Mouse (Mus musculus) hindbrain, embryonic 13.5 days (tissue): ENCODE results near the gene Rprd1b. TPM values are rescaled to one million over a fixed set of nuclear protein-coding genes. Genes with fewer than 3 reads are reported as not detected.

ENCODE experiments used
- ATAC-seq: fragments of 200-750 bp; cut with Nextera tagmentation; 2 replicates; pipeline ENCODE4 v1.8.0; 2017; ENCODE audit warnings: moderate TSS enrichment; ENCODE audit not compliant: low FRiP score
- H3K27ac ChIP-seq: fragments of 300-500 bp; sonication (generic); 2 replicates; pipeline ENCODE4 v1.5.1; 2015; ENCODE audit warnings: inconsistent platforms, mild to moderate bottlenecking, moderate library complexity
- H3K27me3 ChIP-seq: fragments of 300-500 bp; sonication (generic); 2 replicates; pipeline ENCODE4 v1.6.1; 2015; ENCODE audit warnings: mild to moderate bottlenecking, inconsistent platforms
- H3K36me3 ChIP-seq: fragments of 300-500 bp; sonication (generic); 2 replicates; pipeline ENCODE4 v1.6.1; 2015; ENCODE audit warnings: mild to moderate bottlenecking, inconsistent platforms
- H3K4me1 ChIP-seq: fragments of 300-500 bp; sonication (generic); replicated peaks from 2 replicates; pipeline ENCODE4 v1.6.1; 2015; ENCODE audit warnings: inconsistent platforms
- H3K4me2 ChIP-seq: fragments of 300-500 bp; sonication (generic); 2 replicates; pipeline ENCODE4 v1.6.1; 2015; ENCODE audit warnings: inconsistent platforms, mild to moderate bottlenecking, moderate library complexity
- H3K4me3 ChIP-seq: fragments of 300-500 bp; sonication (generic); 2 replicates; pipeline ENCODE4 v1.5.1; 2015; ENCODE audit warnings: mild to moderate bottlenecking, inconsistent platforms
- H3K9ac ChIP-seq: fragments of 300-500 bp; sonication (generic); 2 replicates; pipeline ENCODE4 v1.6.1; 2015; ENCODE audit warnings: mild to moderate bottlenecking, inconsistent platforms
- H3K9me3 ChIP-seq: fragments of 300-500 bp; sonication (generic); 2 replicates; pipeline ENCODE4 v1.6.1; 2016; ENCODE audit warnings: inconsistent platforms
- WGBS: fragments of 180-500 bp; shearing (Covaris S2); methylation state at CpG from one replicate; pipeline ENCODE4 v1.1.7; 2015; 5-methylcytosine and 5-hydroxymethylcytosine counted together
- polyA plus RNA-seq: library from polyadenylated mRNA; unstranded; fragments of >200 nt; fragmentation: Nextera tagmentation; extraction: Ambion mirVana; gene quantifications from 2 replicates; pipeline ENCODE4 v1.2.1, GENCODE M21; 2015

Rprd1b gene
- polyA plus RNA-seq, result 37.3 and 39.8 TPM in 2 replicates

DNA sequence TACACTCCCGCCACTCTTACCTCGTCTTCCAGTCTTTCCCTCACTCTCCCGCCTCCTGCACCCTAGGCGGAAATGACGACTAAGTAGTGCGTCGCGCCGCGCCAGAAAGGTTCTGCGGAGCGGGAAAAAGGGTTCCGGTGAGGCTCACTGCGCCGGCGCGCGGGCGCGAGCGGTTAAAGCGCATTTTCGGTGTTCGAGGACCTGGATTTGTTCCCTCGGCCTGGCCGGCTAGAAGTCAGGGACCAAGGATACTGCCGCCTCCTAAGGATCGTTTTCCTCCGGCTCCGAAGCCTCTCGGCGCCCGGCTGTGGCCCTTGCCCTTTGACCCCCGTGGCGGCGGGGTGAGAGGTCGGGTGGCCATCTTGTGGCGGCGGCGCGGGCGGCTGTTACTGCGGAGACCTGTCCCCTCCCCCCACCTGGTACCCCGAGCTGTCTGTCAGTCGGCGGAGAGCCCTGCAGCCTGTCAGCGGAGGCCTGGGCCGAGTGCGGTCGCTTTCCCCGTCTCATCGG lies at the start of gene Rprd1b, which contains the start of gene Tti1:
Rprd1b (plus strand) TSS at position 144 of the 510 bp plus-strand sequence.
Tti1 (minus strand) TSS at position 80 of the 510 bp plus-strand sequence.
- peaks cover 42% of the 10 kb centered on the region for H3K4me1 ChIP-seq

GRCm38 (mm10) chr2:157979241-157979640 lies 49.1 kb upstream of the Rprd1b start:
- no peak overlapping the region for H3K27ac ChIP-seq
- no peaks in the 10 kb centered on the region for H3K9me3 ChIP-seq
- no peaks in the 10 kb centered on the region for H3K27me3 ChIP-seq
- peaks cover 21% of the 10 kb centered on the region for H3K4me1 ChIP-seq
- peaks cover 12% of the 10 kb centered on the region for H3K36me3 ChIP-seq
- H3K4me2 ChIP-seq, result no peak overlapping the region
- no peak for ATAC-seq
- 70% methylated on average over 5 of the region's 5 CpGs for WGBS
- H3K9ac ChIP-seq, result no peak overlapping the region
- no peak overlapping the region for H3K4me3 ChIP-seq

More for the DNA sequence above, at the start of gene Rprd1b, which contains the start of gene Tti1:
- under 1% methylated on average over 52 of the region's 52 CpGs for WGBS
- peak within 1 kb of the TSS; percentile 89 for H3K9ac ChIP-seq
- H3K27me3 ChIP-seq, result no peaks in the 10 kb centered on the region
- peak within 1 kb of the TSS; percentile 82 for H3K4me2 ChIP-seq
- peak; percentile 96 for ATAC-seq
- H3K9me3 ChIP-seq, result no peaks in the 10 kb centered on the region
- peak within 1 kb of the TSS; percentile 77 for H3K4me3 ChIP-seq
- peak within 1 kb of the TSS; percentile 91 for H3K27ac ChIP-seq
- no peaks in the 10 kb centered on the region for H3K36me3 ChIP-seq

- Histone ChIP-seq H3K27me3 (no peaks in the 10 kb centered on the region), H3K4me2 (no peak overlapping the region), H3K4me3 (no peak overlapping the region), H3K9ac (no peak overlapping the region), H3K4me1 (peaks cover 25% of the 10 kb centered on the region), H3K36me3 (peaks cover 12% of the 10 kb centered on the region), H3K27ac (no peak overlapping the region), H3K9me3 (no peaks in the 10 kb centered on the region)
- WGBS, result 92% methylated on average over 3 of the region's 3 CpGs
- ATAC-seq, result no peak
Observed at GRCm38 (mm10) chr2:157982727-157983126, 45.6 kb upstream of the Rprd1b start.

- H3K9me3 ChIP-seq, result no peaks in the 10 kb centered on the region
- no peaks in the 10 kb centered on the region for H3K27me3 ChIP-seq
- H3K4me3 ChIP-seq, result no peak overlapping the region
- H3K9ac ChIP-seq, result no peak overlapping the region
- H3K4me2 ChIP-seq, result no peak overlapping the region
- H3K27ac ChIP-seq, result no peak overlapping the region
- no peak for ATAC-seq
- H3K36me3 ChIP-seq, result peaks cover 12% of the 10 kb centered on the region
- WGBS, result 89% methylated on average over 4 of the region's 4 CpGs
- peaks cover 31% of the 10 kb centered on the region for H3K4me1 ChIP-seq
Observed at GRCm38 (mm10) chr2:157983276-157983675, 45.0 kb upstream of the Rprd1b start.

GRCm38 (mm10) chr2:157985611-157986010 lies 42.7 kb upstream of the Rprd1b start:
- H3K4me2 ChIP-seq, result no peak overlapping the region
- H3K9me3 ChIP-seq, result no peaks in the 10 kb centered on the region
- no peaks in the 10 kb centered on the region for H3K27me3 ChIP-seq
- no peak overlapping the region for H3K9ac ChIP-seq
- no peak for ATAC-seq
- H3K4me1 ChIP-seq, result peaks cover 54% of the 10 kb centered on the region
- peak overlapping the region; percentile 26; the same call in 1 of the 2 replicates for H3K27ac ChIP-seq
- no peak overlapping the region for H3K4me3 ChIP-seq
- H3K36me3 ChIP-seq, result peaks cover 12% of the 10 kb centered on the region
- WGBS, result 82% methylated on average over 4 of the region's 4 CpGs

DNA sequence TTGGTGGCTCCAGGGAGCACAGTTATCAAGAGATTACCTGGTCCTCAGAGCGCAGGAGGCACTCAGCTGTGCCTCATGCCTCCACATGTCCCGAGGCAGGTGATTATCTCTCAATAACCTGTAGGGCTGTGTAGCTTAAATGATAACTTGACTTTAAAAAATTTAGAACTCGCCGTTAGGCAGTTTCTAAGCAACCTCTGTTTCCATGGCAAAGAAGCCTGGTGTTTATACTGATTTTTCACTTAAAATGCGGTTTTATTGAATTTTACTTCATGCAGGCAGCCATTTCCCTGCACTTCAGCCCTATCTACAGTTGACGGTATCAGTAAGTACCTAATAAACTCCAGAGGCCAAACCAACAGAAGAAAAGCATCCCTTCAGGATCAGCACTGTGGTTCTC lies 42.1 kb upstream of the Rprd1b start:
- Histone ChIP-seq H3K4me2 (no peak overlapping the region), H3K9me3 (no peaks in the 10 kb centered on the region), H3K9ac (peak overlapping the region; percentile 20; the same call in 1 of the 2 replicates), H3K27ac (peak overlapping the region; percentile 60; the same call in 1 of the 2 replicates), H3K36me3 (peaks cover 9% of the 10 kb centered on the region), H3K4me1 (peaks cover 60% of the 10 kb centered on the region), H3K4me3 (no peak overlapping the region), H3K27me3 (no peaks in the 10 kb centered on the region)
- 74% methylated on average over 6 of the region's 6 CpGs for WGBS
- no peak for ATAC-seq

DNA sequence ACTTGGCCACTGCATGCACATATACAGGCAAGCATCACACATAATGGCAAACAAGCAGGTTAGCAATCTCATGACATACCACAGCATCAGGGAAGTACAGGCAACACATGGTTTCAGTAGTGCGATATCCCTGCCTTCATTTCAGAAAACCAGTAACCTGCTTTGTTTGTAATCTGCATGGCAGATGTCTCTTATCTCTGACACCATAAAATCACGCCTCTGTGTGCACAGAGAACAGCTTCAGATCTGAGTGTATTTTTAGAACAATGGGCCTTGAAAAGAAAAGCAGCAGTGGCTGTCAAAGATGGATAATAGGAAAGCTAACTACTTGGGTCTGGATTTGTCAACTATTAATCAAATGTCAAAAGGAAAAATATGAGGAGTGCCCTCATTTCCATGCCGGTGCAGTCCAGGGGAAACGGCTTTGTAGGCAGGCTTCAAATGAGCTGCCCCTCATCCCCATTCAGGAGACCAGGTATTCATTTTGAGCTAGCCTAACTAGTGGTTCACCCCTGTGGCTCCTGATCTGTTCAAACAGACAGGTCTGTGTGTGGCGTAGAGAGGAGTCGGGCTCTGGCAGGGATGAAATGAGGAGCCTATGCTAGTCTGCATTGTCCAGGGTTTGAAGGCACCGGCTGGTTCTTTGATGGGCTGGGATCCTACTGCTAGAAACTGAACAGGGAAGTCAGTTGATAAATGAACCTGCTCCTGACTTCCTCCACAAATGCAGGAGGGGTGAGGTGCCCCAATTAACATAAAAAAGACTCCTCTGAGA lies 39.7 kb upstream of the Rprd1b start:
- H3K36me3 ChIP-seq, result peaks cover 11% of the 10 kb centered on the region
- peaks cover 68% of the 10 kb centered on the region for H3K4me1 ChIP-seq
- no peak overlapping the region for H3K4me2 ChIP-seq
- WGBS, result 41% methylated on average over 7 of the region's 7 CpGs
- no peak overlapping the region for H3K4me3 ChIP-seq
- no peaks in the 10 kb centered on the region for H3K27me3 ChIP-seq
- H3K9me3 ChIP-seq, result no peaks in the 10 kb centered on the region
- ATAC-seq, result no peak
- peak overlapping the region; percentile 60 for H3K27ac ChIP-seq
- 0 out of 2 replicates have a peak overlapping the region, but pooled peaks have one; percentile 29 for H3K9ac ChIP-seq

GRCm38 (mm10) chr2:157989946-157990345 lies 38.4 kb upstream of the Rprd1b start:
- Histone ChIP-seq H3K4me3 (no peak overlapping the region), H3K27me3 (no peaks in the 10 kb centered on the region), H3K9me3 (no peaks in the 10 kb centered on the region), H3K36me3 (peaks cover 14% of the 10 kb centered on the region), H3K4me1 (peaks cover 78% of the 10 kb centered on the region), H3K27ac (no peak overlapping the region), H3K4me2 (no peak overlapping the region), H3K9ac (no peak overlapping the region)
- no peak for ATAC-seq
- 90% methylated on average over 2 of the region's 2 CpGs for WGBS

- peak overlapping the region; percentile 58 for H3K27ac ChIP-seq
- H3K9me3 ChIP-seq, result no peaks in the 10 kb centered on the region
- no peak for ATAC-seq
Observed at GRCm38 (mm10) chr2:157991026-157991425, 37.3 kb upstream of the Rprd1b start.

GRCm38 (mm10) chr2:157992501-157992900 lies 35.8 kb upstream of the Rprd1b start:
- H3K9me3 ChIP-seq, result no peaks in the 10 kb centered on the region
- peaks cover 34% of the 10 kb centered on the region for H3K36me3 ChIP-seq
- no peak overlapping the region for H3K9ac ChIP-seq
- ATAC-seq, result no peak
- no peak overlapping the region for H3K4me3 ChIP-seq
- 88% methylated on average over 4 of the region's 4 CpGs for WGBS
- H3K4me2 ChIP-seq, result no peak overlapping the region
- peaks cover 55% of the 10 kb centered on the region for H3K4me1 ChIP-seq
- no peak overlapping the region for H3K27ac ChIP-seq
- no peaks in the 10 kb centered on the region for H3K27me3 ChIP-seq

More at GRCm38 (mm10) chr2:157991026-157991425, 37.3 kb upstream of the Rprd1b start:
- Histone ChIP-seq H3K36me3 (peaks cover 23% of the 10 kb centered on the region), H3K4me3 (no peak overlapping the region), H3K27me3 (no peaks in the 10 kb centered on the region), H3K4me2 (no peak overlapping the region), H3K4me1 (peaks cover 69% of the 10 kb centered on the region), H3K9ac (no peak overlapping the region)
- WGBS, result 60% methylated on average over 6 of the region's 6 CpGs

GRCm38 (mm10) chr2:157998817-157999216 lies 29.5 kb upstream of the Rprd1b start:
- Histone ChIP-seq H3K4me2 (no peak overlapping the region), H3K27ac (no peak overlapping the region), H3K36me3 (peaks cover 27% of the 10 kb centered on the region), H3K4me3 (no peak overlapping the region), H3K9me3 (no peaks in the 10 kb centered on the region), H3K9ac (no peak overlapping the region), H3K4me1 (peaks cover 10% of the 10 kb centered on the region; the same call in 1 of the 2 replicates), H3K27me3 (no peaks in the 10 kb centered on the region)
- WGBS, result 87% methylated on average over 3 of the region's 3 CpGs
- ATAC-seq, result no peak

GRCm38 (mm10) chr2:158004620-158005019 lies 23.7 kb upstream of the Rprd1b start:
- Histone ChIP-seq H3K27me3 (no peaks in the 10 kb centered on the region), H3K9ac (no peak overlapping the region), H3K36me3 (peaks cover 31% of the 10 kb centered on the region), H3K4me2 (no peak overlapping the region), H3K4me1 (no peaks in the 10 kb centered on the region), H3K27ac (no peak overlapping the region), H3K9me3 (no peaks in the 10 kb centered on the region), H3K4me3 (no peak overlapping the region)
- no peak for ATAC-seq
- WGBS, result 85% methylated on average over 6 of the region's 6 CpGs
